ENCODE assay signal across 32 mouse cellular contexts in genomic region chr5:128609091-128609490, GRCm38 (mm10). TPM values are rescaled to one million over a fixed set of nuclear protein-coding genes. Genes with fewer than 3 reads are reported as not detected.
"Had no signal": no experiment of that assay in that cellular context is flagged by ENCODE, and none has a peak within 500 bp of the region (broad histone marks: within the 10 kb centered on the region; RNA-seq: fewer than 3 reads in every experiment).

No protein-coding gene starts in this region.

- H3K27me3 ChIP-seq: limb, embryonic 15.5 days; megakaryocyte, embryonic 14.5 days; neural tube, embryonic 12.5 days had no signal

- H3K4me3 ChIP-seq: limb, embryonic 12.5 days; limb, embryonic 13.5 days; limb, embryonic 15.5 days; liver, embryonic 12.5 days; liver, embryonic 13.5 days; liver, embryonic 15.5 days; lung, embryonic 15.5 days; megakaryocyte, embryonic 14.5 days; midbrain, embryonic 10.5 days; midbrain, embryonic 12.5 days; midbrain, embryonic 13.5 days; midbrain, embryonic 15.5 days; myocyte; neural tube, embryonic 12.5 days had no signal

- H3K27ac ChIP-seq: limb, embryonic 12.5 days; limb, embryonic 13.5 days; limb, embryonic 15.5 days; liver, embryonic 12.5 days; liver, embryonic 13.5 days; liver, embryonic 14.5 days; liver, embryonic 15.5 days; lung, embryonic 15.5 days; macrophage; midbrain, embryonic 10.5 days; midbrain, embryonic 12.5 days; midbrain, embryonic 13.5 days; midbrain, embryonic 15.5 days; neural tube, embryonic 12.5 days had no signal

- DNase-seq: left cerebral cortex, postnatal 4 days; liver; liver, embryonic 13.5 days; liver, postnatal 0 days; lung, adult 18-20 months; lung, adult 2 months; lung, embryonic 14.5 days; lung, postnatal 10 days; lung, postnatal 14 days; lung, postnatal 36 days; lung, postnatal 4 days; midbrain, embryonic 14.5 days had no signal

- H3K36me3 ChIP-seq: limb, embryonic 12.5 days; limb, embryonic 13.5 days; limb, embryonic 15.5 days; liver, embryonic 12.5 days; liver, embryonic 13.5 days; liver, embryonic 15.5 days; lung, embryonic 15.5 days; midbrain, embryonic 12.5 days; midbrain, embryonic 13.5 days; midbrain, embryonic 15.5 days; neural tube, embryonic 12.5 days had no signal

- H3K9me3 ChIP-seq: limb, embryonic 12.5 days; limb, embryonic 13.5 days; limb, embryonic 15.5 days; liver, embryonic 12.5 days; liver, embryonic 13.5 days; liver, embryonic 15.5 days; lung, embryonic 15.5 days; midbrain, embryonic 10.5 days; midbrain, embryonic 12.5 days; midbrain, embryonic 13.5 days; midbrain, embryonic 15.5 days; neural tube, embryonic 12.5 days had no signal

- H3K4me1 ChIP-seq: liver, embryonic 12.5 days; liver, embryonic 13.5 days; liver, embryonic 15.5 days; megakaryocyte, embryonic 14.5 days had no signal

RNA-seq across cellular contexts. Expression of gene Fzd10, which starts 8.4 kb away (rescaled TPM):
- total RNA-seq: liver, adult 2 months; megakaryocyte progenitor cell, adult 5-6 weeks; megakaryocyte-erythroid progenitor cell, adult 5-6 weeks; monocyte, adult 5-6 weeks had no signal
- polyA plus RNA-seq: liver, adult 2 months; liver, embryonic 15.5 days; liver, embryonic 16.5 days; liver, postnatal 0 days; macrophage; myocyte had no signal
